Mouse (Mus musculus) left cerebral cortex, postnatal 36 days (tissue): ENCODE data around the gene Pcgf2. TPM values are rescaled to one million over a fixed set of nuclear protein-coding genes. Genes with fewer than 3 reads are reported as not detected.
"Not testable (repeated sequence)": the region's sequence is repeated elsewhere in the genome, so short reads cannot be mapped to it uniquely, and the experiment has no call there.

Experiments
- DNase-seq, 2 experiments: peaks; one replicate each; pipeline ENCODE4 v3.0.0; 2021 to 2022; ENCODE audit warnings: low spot score in 2 of 2, mixed read lengths in 1 of 2
- intact Hi-C: fragments of 180-260 bp; cut with DNase I; formaldehyde crosslinking; loops from one replicate; pipeline ENCODE4 v1.15.1; 2025
- total RNA-seq, 2 experiments: library from RNA; stranded (reverse); gene quantifications; 2 replicates each; pipeline ENCODE4 v1.2.3; 2021

The Pcgf2 gene
- total RNA-seq, 2 experiments from 2014 or later, result 27.5 to 35.7 TPM

DNA sequence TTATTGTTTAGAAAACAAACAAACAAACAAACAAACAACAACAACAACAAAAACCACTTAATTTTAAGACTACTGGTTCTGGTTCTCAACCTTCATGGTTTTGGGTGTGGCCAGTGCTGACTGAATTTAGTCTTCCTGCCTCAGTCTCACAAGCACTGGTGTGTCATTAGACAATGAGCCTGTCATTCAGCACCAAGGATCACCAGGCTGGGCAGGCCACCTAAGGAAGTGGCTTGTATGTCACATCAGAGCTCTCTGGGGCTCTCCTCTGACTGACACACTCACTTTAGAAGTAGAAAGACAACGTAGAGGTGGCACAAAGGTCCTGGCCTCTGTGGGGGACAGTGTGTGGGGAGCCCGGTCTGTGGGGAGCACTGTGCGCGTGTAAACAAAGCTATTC, 18.7 kb upstream of the Pcgf2 start:
- DNase-seq, result no peak

GRCm38 (mm10) chr11:97718281-97718860, 18.1 kb upstream of the Pcgf2 start:
- intact Hi-C loops, result no loop called here
- no peak for DNase-seq

More for the DNA sequence above, 18.7 kb upstream of the Pcgf2 start:
- intact Hi-C loops, result no loop called here

- intact Hi-C loops, result no loop called here
- DNase-seq, result no peak
Observed at GRCm38 (mm10) chr11:97717369-97718280, 17.3 kb upstream of the Pcgf2 start.

DNA sequence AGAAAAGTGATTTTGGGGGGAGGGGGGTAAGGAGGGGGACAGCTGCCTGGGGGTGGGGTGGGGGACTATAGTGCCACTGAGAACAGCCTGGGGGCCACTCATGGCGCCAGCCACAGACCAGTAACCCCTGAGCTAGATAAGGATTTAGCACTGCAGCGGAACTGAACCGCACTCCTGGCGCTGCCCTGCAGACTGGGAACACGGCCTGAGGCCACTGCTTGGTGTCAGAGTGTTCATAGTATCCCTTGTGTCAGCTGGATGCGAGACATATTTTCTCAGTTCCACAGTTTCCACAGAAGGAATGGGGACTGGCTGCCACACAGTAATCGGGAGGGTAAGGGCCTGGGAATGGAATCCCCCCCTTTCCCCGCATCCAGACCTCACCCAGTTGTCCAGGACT, 15.7 kb upstream of the Pcgf2 start:
- intact Hi-C loops, result no loop called here

DNA sequence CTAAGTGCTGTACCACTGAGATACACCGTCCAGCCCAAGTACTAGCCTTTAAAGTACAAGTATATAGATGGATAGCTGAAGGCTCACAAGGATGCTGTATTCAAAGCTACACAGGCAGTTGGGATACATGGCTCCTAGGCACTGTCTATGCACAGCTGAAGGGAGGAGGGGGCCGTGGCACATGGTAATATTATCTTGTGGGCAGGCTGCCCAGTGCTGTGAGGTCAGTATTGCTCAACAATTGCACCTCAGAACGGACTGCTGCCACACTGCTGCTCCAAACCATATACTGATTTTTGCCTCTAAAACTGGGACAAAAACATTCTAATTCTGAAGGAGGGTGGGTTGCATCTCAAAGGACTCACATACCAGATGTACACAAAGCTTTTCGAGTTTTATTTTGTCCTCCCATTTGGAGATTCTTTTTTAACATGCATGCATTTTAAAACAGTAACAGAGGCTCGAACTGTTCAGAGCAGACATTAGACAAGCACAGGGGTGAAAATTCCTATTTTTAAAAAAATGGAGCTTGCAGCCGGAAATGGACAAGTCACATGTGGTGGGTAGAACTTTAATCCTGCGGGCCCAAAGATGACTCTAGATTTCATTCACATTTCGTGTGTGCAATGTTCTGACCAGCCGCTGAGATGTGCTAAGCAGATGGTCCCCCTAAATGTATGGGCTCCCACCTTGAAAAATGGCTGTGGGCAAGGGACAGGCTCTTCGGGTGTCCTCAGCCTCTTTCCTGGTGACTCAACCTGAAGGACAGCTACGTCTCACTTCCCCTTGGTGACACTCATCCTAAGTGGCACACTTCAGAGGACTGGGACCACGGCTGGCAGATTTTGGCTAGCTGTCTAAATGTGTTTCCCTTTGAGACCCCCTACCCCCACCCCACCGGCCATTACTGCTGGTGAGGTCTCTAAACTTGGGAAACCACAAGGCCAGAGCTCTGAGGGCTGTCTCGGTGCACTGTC, 14.8 kb upstream of the Pcgf2 start:
- intact Hi-C loops, result no loop called here
- peak in 1 of 2 experiments; percentile 43 for DNase-seq

More for the DNA sequence above, 15.7 kb upstream of the Pcgf2 start:
- no peak for DNase-seq

DNA sequence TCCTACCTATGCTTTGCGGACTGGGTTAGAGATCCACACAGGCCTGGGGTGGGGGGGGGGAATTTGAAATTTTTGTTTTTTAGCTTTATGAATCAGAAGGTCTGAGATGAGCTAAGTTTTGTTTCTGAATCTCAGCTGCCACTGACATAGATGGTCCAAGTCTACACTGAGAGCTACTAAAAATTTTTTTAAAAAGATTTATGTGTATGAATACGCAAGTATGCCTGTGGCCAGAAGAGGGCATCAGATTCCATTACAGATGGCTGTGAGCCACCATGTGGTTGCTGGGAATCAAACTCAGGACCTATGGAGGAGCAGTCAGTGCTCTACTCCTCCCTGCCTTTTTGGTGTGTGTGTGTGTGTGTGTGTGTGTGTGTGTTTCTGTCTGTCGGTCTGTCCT, 14.1 kb upstream of the Pcgf2 start:
- intact Hi-C loops, result no loop called here

GRCm38 (mm10) chr11:97713896-97714295, 13.6 kb upstream of the Pcgf2 start:
- DNase-seq, result no peak
- intact Hi-C loops, result no loop called here

More for the DNA sequence above, 14.1 kb upstream of the Pcgf2 start:
- DNase-seq, result no peak

- intact Hi-C loops, result no loop called here
- no peak for DNase-seq
Observed at GRCm38 (mm10) chr11:97712286-97712685, 12.0 kb upstream of the Pcgf2 start.

GRCm38 (mm10) chr11:97711200-97711900, 11.1 kb upstream of the Pcgf2 start:
- DNase-seq, result no peak
- intact Hi-C loops, result no loop called here

GRCm38 (mm10) chr11:97710067-97710466, 9.8 kb upstream of the Pcgf2 start:
- intact Hi-C loops, result not testable (repeated sequence)

GRCm38 (mm10) chr11:97703039-97703826, 2.9 kb upstream of the Pcgf2 start, which contains the start of gene Psmb3:
Psmb3 (plus strand) TSS chr11:97703399.
- DNase-seq, result peak; percentile 98 to 100
- intact Hi-C loops, result loop anchor here (5.0 kb wide), 1 partner anchor 39 kb away; the partner anchor contains the start of gene Pip4k2b

More at GRCm38 (mm10) chr11:97710067-97710466, 9.8 kb upstream of the Pcgf2 start:
- not testable (repeated sequence) for DNase-seq

GRCm38 (mm10) chr11:97702393-97702745, 2.1 kb upstream of the Pcgf2 start:
- DNase-seq, result peak; percentile 89
- intact Hi-C loops, result loop anchor here (5.0 kb wide), 1 partner anchor 40 kb away; the partner anchor contains the start of gene Pip4k2b

DNA sequence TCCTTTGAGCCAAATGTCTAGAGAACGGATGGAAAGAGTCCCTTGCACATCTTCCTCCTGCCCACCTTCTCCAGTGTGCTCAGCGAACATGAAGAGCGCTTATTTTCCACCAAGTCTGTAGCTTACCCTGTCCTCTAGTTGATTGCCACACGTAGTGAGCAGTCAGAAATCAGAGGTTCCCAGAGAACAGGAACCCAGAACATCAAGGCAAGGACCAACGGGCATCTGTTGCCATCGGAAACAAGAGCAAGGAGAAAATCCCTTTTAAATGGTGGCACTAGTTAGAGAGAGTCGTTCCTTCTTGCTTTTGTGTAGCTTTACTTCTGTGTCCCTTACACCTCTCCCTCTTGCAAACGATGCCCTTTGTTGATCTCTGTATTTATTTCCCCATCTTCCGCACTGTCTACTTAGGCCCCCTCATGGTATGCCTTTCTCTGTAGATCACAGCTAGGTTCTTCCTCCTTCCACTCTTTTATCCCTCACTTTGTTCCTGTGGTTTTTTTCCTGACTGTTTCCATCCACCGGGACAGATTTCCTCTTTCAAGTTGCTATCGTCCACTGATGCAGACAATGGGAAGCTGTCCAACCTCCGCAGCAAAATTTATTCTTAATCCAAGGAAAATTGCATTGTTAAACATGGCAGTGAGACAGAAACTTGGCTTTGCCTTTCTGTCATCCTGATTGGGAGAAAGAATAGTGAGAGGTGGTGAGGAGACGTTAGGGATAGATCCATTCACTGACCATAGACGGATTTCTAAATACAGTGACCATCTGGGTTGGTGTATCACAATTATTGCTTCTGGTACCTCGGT, 1.5 kb upstream of the Pcgf2 start:
- no peak for DNase-seq
- intact Hi-C loops, result loop anchor here (5.0 kb wide), 1 partner anchor 41 kb away; the partner anchor contains the start of gene Pip4k2b

DNA sequence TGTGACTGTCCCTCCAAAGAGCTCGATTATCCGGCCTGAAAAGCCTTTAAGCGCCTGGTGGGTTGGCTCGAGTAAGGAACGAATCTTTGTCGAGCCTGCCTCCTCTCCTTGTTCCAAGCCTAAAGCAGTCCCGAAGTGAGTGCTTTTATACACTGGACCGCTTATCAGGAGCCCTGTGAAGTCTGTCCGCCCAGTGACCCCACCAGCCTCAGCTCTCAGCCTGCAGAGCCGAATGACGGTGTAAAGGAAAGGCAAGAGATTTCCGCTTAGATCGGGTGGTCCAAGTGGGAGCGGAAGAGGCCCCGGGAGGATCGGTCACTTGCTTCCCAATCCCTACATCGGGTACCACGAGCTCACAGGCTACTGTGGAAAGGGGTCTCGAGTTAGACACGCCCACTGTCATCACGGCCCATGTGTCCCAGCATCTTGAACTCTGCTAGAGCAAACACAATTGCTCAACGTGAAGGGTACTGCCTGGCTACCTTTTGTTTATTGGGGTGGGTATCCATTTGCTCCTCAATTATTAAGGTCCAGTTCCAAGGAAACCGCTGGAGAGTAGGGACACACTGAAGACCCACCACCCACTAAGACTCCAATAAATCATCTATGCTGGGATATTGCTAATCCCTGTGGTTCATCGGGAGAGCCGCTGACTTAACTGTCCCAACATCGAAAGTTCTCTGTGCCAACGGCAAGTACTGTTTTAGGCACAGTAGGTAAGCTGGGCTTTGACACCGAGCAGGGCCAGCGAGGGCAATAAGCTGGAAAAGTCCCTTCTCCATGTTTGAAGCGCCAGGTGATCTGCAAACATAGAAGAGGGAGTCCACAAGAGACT, 666 bp upstream of the Pcgf2 start:
- intact Hi-C loops, result loop anchor here (5.0 kb wide), 1 partner anchor 41 kb away; the partner anchor contains the start of gene Pip4k2b
- DNase-seq, result no peak

- intact Hi-C loops, result loop anchor here (5.0 kb wide), 2 partner anchors 37 to 43 kb away; partner anchors contain the start of genes Mllt6 and Pip4k2b
- DNase-seq, result peak; percentile 75 to 82
Observed at GRCm38 (mm10) chr11:97699626-97700002, 683 bp downstream of the Pcgf2 start.
